Comparison of ENCODE assay signal across 23 mouse cellular contexts in genomic region chr11:95621541-95622130, GRCm38 (mm10). TPM values are rescaled to one million over a fixed set of nuclear protein-coding genes. Genes with fewer than 3 reads are reported as not detected.
A peak's percentile ranks its signal among the peaks of the same experiment; 100 is the strongest.
DNase-seq lines count a peak whose midpoint lies in the region; ATAC-seq and TF ChIP-seq lines count a peak whose summit lies in the region.
"Had no signal": no experiment of that assay in that cellular context is flagged by ENCODE, and none has a peak within 500 bp of the region (broad histone marks: within the 10 kb centered on the region; RNA-seq: fewer than 3 reads in every experiment).

No protein-coding gene starts in this region.

- DNase-seq in heart, adult 11 months = peak; percentile 61
- DNase-seq in heart, postnatal 36 days = no peak
- DNase-seq in neural tube, embryonic 10.5 days (ENCODE audit: extremely low spot score, low spot score) = no peak
- no peak for DNase-seq in limb, embryonic 14.5 days (ENCODE audit: low spot score)
- no peak for DNase-seq in thymus, postnatal 25 days
- no peak for DNase-seq in embryo, embryonic 9.5 days (ENCODE audit: extremely low spot score)
- DNase-seq: adrenal gland, postnatal 36 days; cerebellum, adult 11-12 months; cerebellum, postnatal 25 days; forebrain, postnatal 0 days; kidney, adult 18-20 months; midbrain, embryonic 14.5 days; right cerebral cortex, postnatal 14 days; spleen, adult 18-20 months had no signal

- H3K27me3 ChIP-seq in neural tube, embryonic 12.5 days (replicated peaks) = peaks cover 4% of the 10 kb centered on the region; the same call in 1 of the 2 replicates
- no peaks in the 10 kb centered on the region for H3K27me3 ChIP-seq in embryonic facial prominence, embryonic 12.5 days
- no peaks in the 10 kb centered on the region for H3K27me3 ChIP-seq in limb, embryonic 14.5 days (ENCODE audit: control insufficient read depth, insufficient read depth, low read length)

- TF ChIP-seq POLR2A in limb, embryonic 14.5 days (IDR thresholded peaks at IDR 0.05; ENCODE audit: borderline replicate concordance, extremely low read depth, insufficient read depth, insufficient read length) = no peak

- H3K36me3 ChIP-seq in neural tube, embryonic 12.5 days = no peaks in the 10 kb centered on the region
- no peaks in the 10 kb centered on the region for H3K36me3 ChIP-seq in embryonic facial prominence, embryonic 12.5 days
- no peaks in the 10 kb centered on the region for H3K36me3 ChIP-seq in limb, embryonic 14.5 days (ENCODE audit: control insufficient read depth, insufficient read depth, low read length)
- H3K36me3 ChIP-seq: limb, embryonic 15.5 days; liver, embryonic 15.5 days had no signal

- 24% methylated on average over 9 of the region's 9 CpGs for WGBS in neural tube, embryonic 12.5 days
- 23% methylated on average over 9 of the region's 9 CpGs for WGBS in embryonic facial prominence, embryonic 12.5 days
- WGBS in limb, embryonic 14.5 days = 25% methylated on average over 9 of the region's 9 CpGs

- 0 out of 2 replicates have a peak overlapping the region, but pooled peaks have one; percentile 16 for H3K4me2 ChIP-seq in neural tube, embryonic 12.5 days (replicated peaks)
- no peak overlapping the region for H3K4me2 ChIP-seq in embryonic facial prominence, embryonic 12.5 days (replicated peaks)
- H3K4me2 ChIP-seq in limb, embryonic 14.5 days (replicated peaks; ENCODE audit: low read depth, low read length, severe bottlenecking) = no peak overlapping the region
- H3K4me2 ChIP-seq: heart, embryonic 11.5 days; limb, embryonic 15.5 days; liver, embryonic 15.5 days had no signal

- no peak overlapping the region for H3K27ac ChIP-seq in neural tube, embryonic 12.5 days
- no peak overlapping the region for H3K27ac ChIP-seq in embryonic facial prominence, embryonic 12.5 days
- no peak overlapping the region for H3K27ac ChIP-seq in limb, embryonic 14.5 days (replicated peaks; ENCODE audit: low read depth, low read length)
- H3K27ac ChIP-seq: limb, embryonic 15.5 days; liver, embryonic 15.5 days had no signal

- ATAC-seq in neural tube, embryonic 12.5 days (ENCODE audit: low FRiP score, low read depth) = no peak
- 0 out of 2 replicates have a peak, but pooled peaks have one; percentile 7 for ATAC-seq in embryonic facial prominence, embryonic 12.5 days (ENCODE audit: insufficient number of reproducible peaks, insufficient read depth, low FRiP score, low TSS enrichment)
- no peak for ATAC-seq in limb, embryonic 14.5 days (ENCODE audit: low FRiP score, low read depth)
- ATAC-seq: forebrain, postnatal 0 days; hindbrain, embryonic 16.5 days had no signal

- H3K9ac ChIP-seq in neural tube, embryonic 12.5 days = no peak overlapping the region
- no peak overlapping the region for H3K9ac ChIP-seq in embryonic facial prominence, embryonic 12.5 days
- H3K9ac ChIP-seq in limb, embryonic 14.5 days (ENCODE audit: low read depth, low read length, severe bottlenecking) = peak overlapping the region; percentile 25; the same call in 1 of the 2 replicates
- H3K9ac ChIP-seq: forebrain, postnatal 0 days; limb, embryonic 15.5 days; liver, embryonic 15.5 days had no signal

- H3K4me3 ChIP-seq in neural tube, embryonic 12.5 days = no peak overlapping the region
- no peak overlapping the region for H3K4me3 ChIP-seq in embryonic facial prominence, embryonic 12.5 days
- H3K4me3 ChIP-seq in limb, embryonic 14.5 days (replicated peaks; ENCODE audit: low read length) = no peak overlapping the region
- H3K4me3 ChIP-seq: erythroblast, embryonic 14.5 days; limb, embryonic 15.5 days; liver, embryonic 15.5 days; myocyte had no signal

- intact Hi-C loops in heart, postnatal 36 days (cut with DNase I) = no loop called here

- H3K9me3 ChIP-seq in neural tube, embryonic 12.5 days = no peaks in the 10 kb centered on the region
- no peaks in the 10 kb centered on the region for H3K9me3 ChIP-seq in embryonic facial prominence, embryonic 12.5 days
- no peaks in the 10 kb centered on the region for H3K9me3 ChIP-seq in limb, embryonic 14.5 days (ENCODE audit: control insufficient read depth, low read length)
- H3K9me3 ChIP-seq: limb, embryonic 15.5 days; liver, embryonic 15.5 days had no signal

- H3K4me1 ChIP-seq in neural tube, embryonic 12.5 days = peaks cover 28% of the 10 kb centered on the region
- H3K4me1 ChIP-seq in embryonic facial prominence, embryonic 12.5 days = peaks cover 21% of the 10 kb centered on the region
- peaks cover 16% of the 10 kb centered on the region for H3K4me1 ChIP-seq in limb, embryonic 14.5 days (ENCODE audit: control insufficient read depth, insufficient read depth, low read length)
- H3K4me1 ChIP-seq: liver, embryonic 15.5 days had no signal

RNA-seq across cellular contexts. Expression of gene Ngfr, which starts 34.1 kb away (rescaled TPM):
- under 1 TPM; 0.33 to 0.92 TPM for total RNA-seq in heart, postnatal 36 days (2021)
- 106 and 125 TPM in 2 replicates for polyA plus RNA-seq in neural tube, embryonic 12.5 days (2016; fragmentation: Nextera tagmentation; extraction: Ambion mirVana)
- 33.0 and 36.7 TPM in 2 replicates for polyA plus RNA-seq in embryonic facial prominence, embryonic 12.5 days (2016; fragmentation: Nextera tagmentation; extraction: Ambion mirVana)
- polyA plus RNA-seq in limb, embryonic 14.5 days (2012; rRNA removed) = 52.7 and 74.9 TPM in 2 replicates
- 30.4 and 32.3 TPM in 2 replicates for polyA plus RNA-seq in limb, embryonic 14.5 days (2014; fragmentation: Nextera tagmentation; extraction: Ambion mirVana)
- total RNA-seq: megakaryocyte progenitor cell, adult 5-6 weeks had no signal

RNA-seq across cellular contexts. Expression of gene Phb, which starts 45.1 kb away (rescaled TPM):
- 100 to 1,000 TPM; 362 to 417 TPM for total RNA-seq in heart, postnatal 36 days (2021)
- 197 and 200 TPM in 2 replicates for polyA plus RNA-seq in neural tube, embryonic 12.5 days (2016; fragmentation: Nextera tagmentation; extraction: Ambion mirVana)
- polyA plus RNA-seq in embryonic facial prominence, embryonic 12.5 days (2016; fragmentation: Nextera tagmentation; extraction: Ambion mirVana) = 229 and 231 TPM in 2 replicates
- polyA plus RNA-seq in limb, embryonic 14.5 days (2012; rRNA removed) = 209 and 309 TPM in 2 replicates
- polyA plus RNA-seq in limb, embryonic 14.5 days (2014; fragmentation: Nextera tagmentation; extraction: Ambion mirVana) = 226 and 227 TPM in 2 replicates
